In genomic region chr8:83740586-83740975, GRCm38 (mm10) we compare ENCODE assay signal across 8 mouse cellular contexts. TPM values are rescaled to one million over a fixed set of nuclear protein-coding genes. Genes with fewer than 3 reads are reported as not detected.
A peak's percentile ranks its signal among the peaks of the same experiment; 100 is the strongest.
DNase-seq lines count a peak whose midpoint lies in the region; ATAC-seq and TF ChIP-seq lines count a peak whose summit lies in the region.

No protein-coding gene starts in this region.

- no peak for TF ChIP-seq POLR2A in liver, adult 2 months (IDR thresholded peaks at IDR 0.05; ENCODE audit: extremely low read depth, insufficient read depth, low read length)

- H3K27ac ChIP-seq in liver, adult 2 months (replicated peaks; ENCODE audit: insufficient read depth, low read depth, low read length), result peak overlapping the region; percentile 83
- no peak overlapping the region; the same call in 1 of the 2 replicates for H3K27ac ChIP-seq in embryonic facial prominence, embryonic 11.5 days (replicated peaks; ENCODE audit: low read depth, low read length)
- H3K27ac ChIP-seq in intestine, embryonic 16.5 days (ENCODE audit: low read length), result peak overlapping the region; percentile 83
- H3K27ac ChIP-seq in neural tube, embryonic 12.5 days, result no peak overlapping the region

- TF ChIP-seq CTCF in liver, adult 2 months (IDR thresholded peaks at IDR 0.05; ENCODE audit: low read depth, low read length), result no peak

- peaks cover 4% of the 10 kb centered on the region; the same call in 1 of the 2 replicates for H3K4me1 ChIP-seq in liver, adult 2 months (ENCODE audit: control insufficient read depth, insufficient read depth, low read length)
- no peaks in the 10 kb centered on the region; the same call in 1 of the 2 replicates for H3K4me1 ChIP-seq in embryonic facial prominence, embryonic 11.5 days (ENCODE audit: control insufficient read depth, insufficient read depth, low read length)
- H3K4me1 ChIP-seq in intestine, embryonic 16.5 days (ENCODE audit: control insufficient read depth, insufficient read depth, low read length), result peaks cover 45% of the 10 kb centered on the region
- H3K4me1 ChIP-seq in neural tube, embryonic 12.5 days, result peaks cover 14% of the 10 kb centered on the region

- peak overlapping the region; percentile 87 for H3K9ac ChIP-seq in liver, adult 2 months (ENCODE audit: low read depth, low read length)
- peak overlapping the region; percentile 74 for H3K9ac ChIP-seq in embryonic facial prominence, embryonic 11.5 days (replicated peaks; ENCODE audit: low read length)
- H3K9ac ChIP-seq in intestine, embryonic 16.5 days (ENCODE audit: low read depth, low read length), result peak overlapping the region; percentile 88
- H3K9ac ChIP-seq in neural tube, embryonic 12.5 days, result peak overlapping the region; percentile 55

- H3K4me3 ChIP-seq in liver, adult 2 months (ENCODE audit: insufficient read depth, low read depth, low read length), result peak overlapping the region; percentile 94
- H3K4me3 ChIP-seq in embryonic facial prominence, embryonic 11.5 days (ENCODE audit: low read depth, low read length), result peak overlapping the region; percentile 47
- H3K4me3 ChIP-seq in intestine, embryonic 16.5 days (ENCODE audit: low read length), result peak overlapping the region; percentile 67
- peak overlapping the region; percentile 43 for H3K4me3 ChIP-seq in neural tube, embryonic 12.5 days

- no peak for DNase-seq in liver, adult 2 months (ENCODE audit: extremely low read depth, low read depth, low spot score)
- no peak for DNase-seq in liver
- DNase-seq in embryonic facial prominence, embryonic 11.5 days (ENCODE audit: low spot score), result no peak
- DNase-seq in right cerebral cortex, postnatal 10 days (ENCODE audit: low spot score in 2 of 2), result no peak
- DNase-seq in adrenal gland, adult 8-10 months, result no peak
- no peak for DNase-seq in frontal cortex, adult 2 months (ENCODE audit: extremely low spot score in 1 of 2, low spot score in 1 of 2)

- no peaks in the 10 kb centered on the region for H3K27me3 ChIP-seq in liver, adult 2 months (ENCODE audit: control insufficient read depth, insufficient read depth, low read length)
- H3K27me3 ChIP-seq in embryonic facial prominence, embryonic 11.5 days (ENCODE audit: control insufficient read depth, insufficient read depth, low read length), result peaks cover 2% of the 10 kb centered on the region; the same call in 1 of the 2 replicates
- H3K27me3 ChIP-seq in intestine, embryonic 16.5 days (replicated peaks; ENCODE audit: control insufficient read depth, insufficient read depth, low read length), result peaks cover 4% of the 10 kb centered on the region; the same call in 1 of the 2 replicates
- peaks cover 35% of the 10 kb centered on the region for H3K27me3 ChIP-seq in neural tube, embryonic 12.5 days (replicated peaks)

- peak overlapping the region; percentile 84 for H3K4me2 ChIP-seq in embryonic facial prominence, embryonic 11.5 days (ENCODE audit: low read depth, low read length)
- peak overlapping the region; percentile 87 for H3K4me2 ChIP-seq in intestine, embryonic 16.5 days (ENCODE audit: low read depth, low read length)
- peak overlapping the region; percentile 88 for H3K4me2 ChIP-seq in neural tube, embryonic 12.5 days (replicated peaks)

- H3K79me2 ChIP-seq in liver, adult 2 months (ENCODE audit: control insufficient read depth, insufficient read depth, low read length), result 0 out of 2 replicates have a peak, but pooled peaks cover 2% of the 10 kb centered on the region

- WGBS in liver, adult 2 months, result 12% methylated on average over 3 of the region's 3 CpGs
- 16% methylated on average over 3 of the region's 3 CpGs for WGBS in embryonic facial prominence, embryonic 11.5 days
- 22% methylated on average over 3 of the region's 3 CpGs for WGBS in intestine, embryonic 16.5 days
- WGBS in neural tube, embryonic 12.5 days, result 6% methylated on average over 3 of the region's 3 CpGs

- H3K36me3 ChIP-seq in liver, adult 2 months (ENCODE audit: control insufficient read depth, insufficient read depth, low read length), result no peaks in the 10 kb centered on the region
- no peaks in the 10 kb centered on the region for H3K36me3 ChIP-seq in embryonic facial prominence, embryonic 11.5 days (replicated peaks; ENCODE audit: control insufficient read depth, insufficient read depth, low read depth, low read length)
- no peaks in the 10 kb centered on the region for H3K36me3 ChIP-seq in intestine, embryonic 16.5 days (ENCODE audit: control insufficient read depth, insufficient read depth, low read length)
- H3K36me3 ChIP-seq in neural tube, embryonic 12.5 days, result no peaks in the 10 kb centered on the region

- no peak for ATAC-seq in embryonic facial prominence, embryonic 11.5 days (replicated peaks; ENCODE audit: insufficient number of reproducible peaks, low FRiP score, low TSS enrichment, low read depth)
- peak; percentile 10; the same call in 1 of the 2 replicates for ATAC-seq in intestine, embryonic 16.5 days
- ATAC-seq in neural tube, embryonic 12.5 days (ENCODE audit: low FRiP score, low read depth), result no peak

- H3K9me3 ChIP-seq in embryonic facial prominence, embryonic 11.5 days (replicated peaks; ENCODE audit: control insufficient read depth, low read length), result no peaks in the 10 kb centered on the region
- no peaks in the 10 kb centered on the region for H3K9me3 ChIP-seq in intestine, embryonic 16.5 days (ENCODE audit: control insufficient read depth, low read length)
- no peaks in the 10 kb centered on the region for H3K9me3 ChIP-seq in neural tube, embryonic 12.5 days

RNA-seq across cellular contexts. Expression of gene Adgre5, which starts 0.5 kb away (rescaled TPM):
- total RNA-seq in liver, adult 2 months (2014; rRNA removed), result 20.8 and 21.2 TPM in 2 replicates
- 9.7 and 17.9 TPM in 2 replicates for polyA plus RNA-seq in liver, adult 2 months (2012; rRNA removed)
- 19.0 and 22.1 TPM in 2 replicates for polyA plus RNA-seq in embryonic facial prominence, embryonic 11.5 days (2014; fragmentation: Nextera tagmentation; extraction: Ambion mirVana)
- 39.5 TPM in 2 replicates for polyA plus RNA-seq in intestine, embryonic 16.5 days (2015; fragmentation: Nextera tagmentation; extraction: Ambion mirVana)
- 14.2 and 15.7 TPM in 2 replicates for polyA plus RNA-seq in neural tube, embryonic 12.5 days (2016; fragmentation: Nextera tagmentation; extraction: Ambion mirVana)
- 10 to 100 TPM; 21.8 to 45.5 (median 35.2) TPM for total RNA-seq in adrenal gland, adult 8-10 months (2022)
- 21.8 and 23.0 TPM in 2 replicates for polyA plus RNA-seq in frontal cortex, adult 2 months (2012; rRNA removed)

RNA-seq across cellular contexts. Expression of gene Ddx39, which starts 25.6 kb away (rescaled TPM):
- 13.5 and 19.2 TPM in 2 replicates for total RNA-seq in liver, adult 2 months (2014; rRNA removed)
- polyA plus RNA-seq in liver, adult 2 months (2012; rRNA removed), result 14.3 and 17.2 TPM in 2 replicates
- 191 and 195 TPM in 2 replicates for polyA plus RNA-seq in embryonic facial prominence, embryonic 11.5 days (2014; fragmentation: Nextera tagmentation; extraction: Ambion mirVana)
- 204 and 224 TPM in 2 replicates for polyA plus RNA-seq in intestine, embryonic 16.5 days (2015; fragmentation: Nextera tagmentation; extraction: Ambion mirVana)
- polyA plus RNA-seq in neural tube, embryonic 12.5 days (2016; fragmentation: Nextera tagmentation; extraction: Ambion mirVana), result 141 and 142 TPM in 2 replicates
- 10 to 100 TPM; 15.4 to 28.6 (median 20.7) TPM for total RNA-seq in adrenal gland, adult 8-10 months (2022)
- 27.2 and 30.6 TPM in 2 replicates for polyA plus RNA-seq in frontal cortex, adult 2 months (2012; rRNA removed)

RNA-seq across cellular contexts. Expression of gene Pkn1, which starts 41.6 kb away (rescaled TPM):
- total RNA-seq in liver, adult 2 months (2014; rRNA removed), result 17.3 and 20.1 TPM in 2 replicates
- polyA plus RNA-seq in liver, adult 2 months (2012; rRNA removed), result 18.0 and 28.8 TPM in 2 replicates
- polyA plus RNA-seq in embryonic facial prominence, embryonic 11.5 days (2014; fragmentation: Nextera tagmentation; extraction: Ambion mirVana), result 20.6 and 21.5 TPM in 2 replicates
- 19.9 and 29.6 TPM in 2 replicates for polyA plus RNA-seq in intestine, embryonic 16.5 days (2015; fragmentation: Nextera tagmentation; extraction: Ambion mirVana)
- 30.0 and 32.1 TPM in 2 replicates for polyA plus RNA-seq in neural tube, embryonic 12.5 days (2016; fragmentation: Nextera tagmentation; extraction: Ambion mirVana)
- total RNA-seq in adrenal gland, adult 8-10 months (2022), result 100 to 1,000 TPM; 108 to 141 (median 123) TPM
- 51.9 and 61.9 TPM in 2 replicates for polyA plus RNA-seq in frontal cortex, adult 2 months (2012; rRNA removed)

Comparison
In these comparisons a context has a peak if more than half of its experiments do, and no peak if none do; other contexts are left out.
1. H3K27ac ChIP-seq: peak in liver, adult 2 months (single experiment) and intestine, embryonic 16.5 days (single experiment); none in embryonic facial prominence, embryonic 11.5 days (single experiment) and neural tube, embryonic 12.5 days (single experiment).
2. H3K4me3 ChIP-seq: peak in every context shown above with its lines; median percentile 94 in liver, adult 2 months; 67 in intestine, embryonic 16.5 days; 47 in embryonic facial prominence, embryonic 11.5 days; 43 in neural tube, embryonic 12.5 days.
3. Peak in every context shown above with its lines, with median percentiles within 50 percentile points of each other: H3K9ac ChIP-seq and H3K4me2 ChIP-seq.